Mouse (Mus musculus) testis, adult 2 months (tissue): ENCODE results near the gene Best2. TPM values are rescaled to one million over a fixed set of nuclear protein-coding genes. Genes with fewer than 3 reads are reported as not detected.

ENCODE experiments used
- H3K27ac ChIP-seq: fragments of 200-500 bp; 2 replicates; pipeline ENCODE4 v1.5.1; 2012; ENCODE audit warnings: low read depth, low read length; ENCODE audit not compliant: control insufficient read depth, insufficient read depth
- H3K27me3 ChIP-seq: fragments of 200-500 bp; 2 replicates; pipeline ENCODE4 v1.6.1; 2012; ENCODE audit warnings: mild to moderate bottlenecking, low read length, moderate library complexity; ENCODE audit not compliant: control insufficient read depth, insufficient read depth
- H3K36me3 ChIP-seq: fragments of 200-500 bp; 2 replicates; pipeline ENCODE4 v1.6.1; 2012; ENCODE audit warnings: mild to moderate bottlenecking, low read length; ENCODE audit not compliant: control insufficient read depth, insufficient read depth
- H3K4me1 ChIP-seq: fragments of 200-500 bp; 2 replicates; pipeline ENCODE4 v1.6.1; 2012; ENCODE audit warnings: low read length; ENCODE audit not compliant: control insufficient read depth, insufficient read depth
- H3K4me3 ChIP-seq: fragments of 200-500 bp; 2 replicates; pipeline ENCODE4 v1.5.1; 2012; ENCODE audit warnings: low read depth, mild to moderate bottlenecking, low read length, moderate library complexity, mixed read lengths; ENCODE audit not compliant: control insufficient read depth
- CTCF ChIP-seq: fragments of 200-500 bp; IDR thresholded peaks from 2 replicates; pipeline ENCODE4 v1.5.1; 2012; ENCODE audit warnings: low read depth, mild to moderate bottlenecking, inconsistent platforms, low read length, moderate library complexity; ENCODE audit not compliant: control insufficient read depth, insufficient read depth, insufficient replicate concordance
- POLR2A ChIP-seq: fragments of 200-500 bp; IDR thresholded peaks from 2 replicates; pipeline ENCODE4 v1.6.1; 2012; ENCODE audit warnings: low read depth, mild to moderate bottlenecking, inconsistent platforms, low read length, moderate library complexity; ENCODE audit not compliant: control insufficient read depth
- polyA plus RNA-seq: library from polyadenylated mRNA; depleted of rRNA; stranded (reverse); fragments of >200 nt; gene quantifications from 2 replicates; pipeline ENCODE4 v1.2.3, GENCODE M21; 2012

Gene Best2
- polyA plus RNA-seq, 1 experiment = not detected

- Histone ChIP-seq H3K27me3 (no peaks in the 10 kb centered on the region; the same call in 1 of the 2 replicates), H3K4me3 (peak overlapping the region; percentile 80), H3K4me1 (peaks cover 54% of the 10 kb centered on the region), H3K27ac (peak overlapping the region; percentile 74), H3K36me3 (no peaks in the 10 kb centered on the region)
- TF ChIP-seq CTCF = no peak
- TF ChIP-seq POLR2A = peak; percentile 68
Observed at GRCm38 (mm10) chr8:84976031-84976762, 38.1 kb downstream of the Best2 start.

- H3K27me3 ChIP-seq = no peaks in the 10 kb centered on the region; the same call in 1 of the 2 replicates
- H3K36me3 ChIP-seq = no peaks in the 10 kb centered on the region
- H3K27ac ChIP-seq = peak overlapping the region; percentile 74
- TF ChIP-seq CTCF = peak; percentile 57; the same call in 1 of the 2 replicates
- TF ChIP-seq POLR2A = no peak
- peaks cover 48% of the 10 kb centered on the region for H3K4me1 ChIP-seq
- H3K4me3 ChIP-seq = no peak overlapping the region; the same call in 1 of the 2 replicates
Observed at GRCm38 (mm10) chr8:84975434-84975833, 38.9 kb downstream of the Best2 start.

GRCm38 (mm10) chr8:84974543-84975142, 39.7 kb downstream of the Best2 start:
- H3K36me3 ChIP-seq = no peaks in the 10 kb centered on the region
- no peak overlapping the region for H3K4me3 ChIP-seq
- TF ChIP-seq POLR2A (no peak), CTCF (no peak)
- H3K27me3 ChIP-seq = no peaks in the 10 kb centered on the region; the same call in 1 of the 2 replicates
- peaks cover 47% of the 10 kb centered on the region for H3K4me1 ChIP-seq
- no peak overlapping the region for H3K27ac ChIP-seq

- Histone ChIP-seq H3K4me3 (no peak overlapping the region), H3K27ac (no peak overlapping the region), H3K4me1 (peaks cover 46% of the 10 kb centered on the region), H3K27me3 (no peaks in the 10 kb centered on the region; the same call in 1 of the 2 replicates), H3K36me3 (no peaks in the 10 kb centered on the region)
- no peak for TF ChIP-seq POLR2A
- no peak for TF ChIP-seq CTCF
Observed at GRCm38 (mm10) chr8:84973803-84974542, 40.4 kb downstream of the Best2 start.

- Histone ChIP-seq H3K4me3 (no peak overlapping the region), H3K27me3 (no peaks in the 10 kb centered on the region), H3K36me3 (no peaks in the 10 kb centered on the region), H3K27ac (no peak overlapping the region), H3K4me1 (peaks cover 43% of the 10 kb centered on the region)
- TF ChIP-seq POLR2A (no peak), CTCF (no peak)
Observed at GRCm38 (mm10) chr8:84973079-84973478, 41.3 kb downstream of the Best2 start.

- peaks cover 34% of the 10 kb centered on the region for H3K4me1 ChIP-seq
- no peak overlapping the region for H3K27ac ChIP-seq
- no peaks in the 10 kb centered on the region for H3K36me3 ChIP-seq
- H3K4me3 ChIP-seq = no peak overlapping the region
- no peak for TF ChIP-seq CTCF
- TF ChIP-seq POLR2A = no peak
- no peaks in the 10 kb centered on the region for H3K27me3 ChIP-seq
Observed at GRCm38 (mm10) chr8:84970913-84971312, 43.4 kb downstream of the Best2 start.
